Mouse (Mus musculus) lung, adult 2 months (tissue): ENCODE measurements at regions not wholly inside any gene's neighbourhood (a gene's known extent, or its start where the extent isn't known, plus 50 kb on each side); places are given as distances from the start of the nearest gene placed in this dataset.

ENCODE experiments used
- DNase-seq: peaks from one replicate; pipeline ENCODE4 v3.0.0; 2022
- H3K4me1 ChIP-seq: fragments of 200-500 bp; 2 replicates; pipeline ENCODE4 v1.6.1; 2011; ENCODE audit warnings: low read length; ENCODE audit not compliant: control insufficient read depth, insufficient read depth
- H3K4me3 ChIP-seq: fragments of 200-500 bp; replicated peaks from 2 replicates; pipeline ENCODE3; 2011; ENCODE audit warnings: low read depth, mild to moderate bottlenecking, control low read depth, low read length; ENCODE audit errors: extremely low read depth
- CTCF ChIP-seq: fragments of 200-500 bp; IDR thresholded peaks from 2 replicates; pipeline ENCODE4 v1.5.1; 2011; ENCODE audit warnings: mild to moderate bottlenecking, low read length, control low read depth; ENCODE audit not compliant: insufficient read depth
- POLR2A ChIP-seq: fragments of 200-500 bp; IDR thresholded peaks from 2 replicates; pipeline ENCODE4 v1.6.1; 2011; ENCODE audit warnings: low read depth, mild to moderate bottlenecking, control low read depth, low read length, borderline replicate concordance; ENCODE audit errors: extremely low read depth
- WGBS: fragments of 180-500 bp; shearing (Covaris S2); methylation state at CpG from one replicate; pipeline ENCODE4 v1.1.7; 2018; 5-methylcytosine and 5-hydroxymethylcytosine counted together

- TF ChIP-seq CTCF (no peak), POLR2A (no peak)
- no peaks in the 10 kb centered on the region for H3K4me1 ChIP-seq
- WGBS: 87% methylated on average over 4 of the region's 4 CpGs
- H3K4me3 ChIP-seq: no peak overlapping the region
- DNase-seq: no peak
These were observed 175.3 kb upstream of the Nrp1 start for GRCm38 (mm10) chr8:128183081-128183480.

- TF ChIP-seq CTCF (no peak), POLR2A (no peak)
- Histone ChIP-seq H3K4me3 (no peak overlapping the region), H3K4me1 (no peaks in the 10 kb centered on the region)
- DNase-seq: no peak
- WGBS: 78% methylated on average over 6 of the region's 6 CpGs
These were observed 170.1 kb upstream of the Nrp1 start for GRCm38 (mm10) chr8:128188321-128188720.

- Histone ChIP-seq H3K4me3 (no peak overlapping the region), H3K4me1 (no peaks in the 10 kb centered on the region)
- TF ChIP-seq POLR2A (no peak), CTCF (no peak)
- DNase-seq: no peak
- 78% methylated on average over 3 of the region's 3 CpGs for WGBS
These were observed 165.0 kb upstream of the Nrp1 start for GRCm38 (mm10) chr8:128193293-128193887.

- TF ChIP-seq CTCF: no peak
- no peak for TF ChIP-seq POLR2A
- Histone ChIP-seq H3K4me1 (no peaks in the 10 kb centered on the region), H3K4me3 (no peak overlapping the region)
- 85% methylated on average over 1 of the region's 1 CpGs for WGBS
- DNase-seq: no peak
These were observed 157.6 kb upstream of the Nrp1 start for GRCm38 (mm10) chr8:128200815-128201214.

- 75% methylated on average over 4 of the region's 4 CpGs for WGBS
- TF ChIP-seq CTCF: no peak
- TF ChIP-seq POLR2A: no peak
- Histone ChIP-seq H3K4me3 (no peak overlapping the region), H3K4me1 (no peaks in the 10 kb centered on the region)
- DNase-seq: no peak
These were observed 156.8 kb upstream of the Nrp1 start for GRCm38 (mm10) chr8:128201635-128202034.

- WGBS: 71% methylated on average over 4 of the region's 4 CpGs
- DNase-seq: no peak
These were observed 156.1 kb upstream of the Nrp1 start for GRCm38 (mm10) chr8:128202158-128202886.

GRCm38 (mm10) chr8:128204803-128205202 lies 153.6 kb upstream of the Nrp1 start:
- DNase-seq: no peak
- no peak overlapping the region for H3K4me3 ChIP-seq
- TF ChIP-seq POLR2A (no peak), CTCF (no peak)
- no peaks in the 10 kb centered on the region for H3K4me1 ChIP-seq
- 69% methylated on average over 3 of the region's 3 CpGs for WGBS

More at GRCm38 (mm10) chr8:128202158-128202886, 156.1 kb upstream of the Nrp1 start:
- Histone ChIP-seq H3K4me1 (no peaks in the 10 kb centered on the region), H3K4me3 (no peak overlapping the region)
- TF ChIP-seq POLR2A (no peak), CTCF (no peak)

- H3K4me1 ChIP-seq: no peaks in the 10 kb centered on the region
- no peak overlapping the region for H3K4me3 ChIP-seq
- no peak for TF ChIP-seq POLR2A
- TF ChIP-seq CTCF: no peak
- no peak for DNase-seq
These were observed 151.3 kb upstream of the Nrp1 start for GRCm38 (mm10) chr8:128207138-128207537.

- Histone ChIP-seq H3K4me1 (peaks cover 4% of the 10 kb centered on the region; the same call in 1 of the 2 replicates), H3K4me3 (no peak overlapping the region)
- TF ChIP-seq CTCF: no peak
- TF ChIP-seq POLR2A: no peak
- no peak for DNase-seq
- WGBS: 61% methylated on average over 5 of the region's 5 CpGs
These were observed 147.6 kb upstream of the Nrp1 start for GRCm38 (mm10) chr8:128210761-128211160.

- no peak for DNase-seq
- WGBS: 89% methylated on average over 3 of the region's 3 CpGs
- TF ChIP-seq POLR2A: no peak
- TF ChIP-seq CTCF: no peak
- Histone ChIP-seq H3K4me3 (no peak overlapping the region), H3K4me1 (peaks cover 4% of the 10 kb centered on the region; the same call in 1 of the 2 replicates)
These were observed 146.2 kb upstream of the Nrp1 start for GRCm38 (mm10) chr8:128212223-128212622.
